Comparison of ENCODE assay signal across 8 mouse cellular contexts in the genomic region with DNA sequence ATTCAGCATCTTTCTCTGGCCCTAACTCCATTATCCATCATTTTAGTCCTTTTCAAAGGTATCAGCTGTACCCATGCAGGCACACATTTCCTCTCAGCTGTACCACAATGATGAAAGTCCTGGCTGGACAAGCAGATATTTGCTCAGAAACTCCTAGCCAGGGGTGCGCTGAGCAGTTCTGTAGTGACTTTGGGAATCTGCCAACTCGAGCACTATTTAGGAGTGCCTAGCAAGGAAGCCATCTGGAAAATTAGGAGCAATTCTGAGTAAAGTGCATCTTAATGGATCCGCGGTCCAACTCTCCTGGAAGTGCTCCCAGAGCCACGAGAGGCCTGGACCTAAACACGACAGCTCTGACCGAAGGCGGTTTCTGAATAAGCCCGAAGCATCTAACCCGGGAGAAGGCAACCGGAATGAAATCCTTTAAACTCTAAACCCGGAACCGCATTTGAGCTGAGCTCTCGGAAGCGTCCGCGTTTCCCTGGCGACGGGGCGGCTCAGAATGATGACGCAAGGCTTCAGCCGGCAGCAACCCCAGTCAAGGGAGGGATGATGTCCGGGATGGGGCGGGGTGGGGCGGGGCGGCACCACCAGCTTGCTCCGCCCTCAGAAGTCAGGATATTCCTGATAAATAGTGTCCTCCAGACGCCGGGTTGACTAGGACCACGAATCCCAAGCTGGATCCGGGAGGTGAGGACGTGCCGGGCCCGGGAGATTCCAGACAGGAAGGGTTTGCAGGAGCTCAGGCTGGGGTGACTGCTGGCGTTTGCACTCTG. TPM values are rescaled to one million over a fixed set of nuclear protein-coding genes. Genes with fewer than 3 reads are reported as not detected.
DNase-seq lines count a peak whose midpoint lies in the region; ATAC-seq lines count a peak whose summit lies in the region.

A gene (plus strand): TSS at position 596 of the 776 bp plus-strand sequence.

- H3K4me2 ChIP-seq in hindbrain, embryonic 16.5 days (ENCODE audit: low read length): peak within 1 kb of the TSS; percentile 74

- H3K27me3 ChIP-seq in hindbrain, embryonic 16.5 days (replicated peaks; ENCODE audit: control insufficient read depth, insufficient read depth, low read length): no peaks in the 10 kb centered on the region

- H3K9me3 ChIP-seq in hindbrain, embryonic 16.5 days (ENCODE audit: control insufficient read depth, low read length): no peaks in the 10 kb centered on the region

- 1% methylated on average over 35 of the region's 35 CpGs for WGBS in hindbrain, embryonic 16.5 days
- under 1% methylated on average over 35 of the region's 35 CpGs for WGBS in macrophage (ENCODE audit: missing documents)

- H3K27ac ChIP-seq in hindbrain, embryonic 16.5 days (ENCODE audit: low read depth, low read length): peak within 1 kb of the TSS; percentile 44
- peak within 1 kb of the TSS; percentile 94 for H3K27ac ChIP-seq in macrophage

- peak; percentile 91 for DNase-seq in T-cell, adult 2 months (ENCODE audit: low spot score)
- peak; percentile 97 to 98 for DNase-seq in cerebellum, postnatal 36 days
- peak; percentile 98 for DNase-seq in gastrocnemius, adult 18-20 months (ENCODE audit: low spot score)
- DNase-seq in left cerebral cortex, adult 18-20 months (ENCODE audit: low spot score in 2 of 2): peak; percentile 98 to 99
- DNase-seq in right cerebral cortex, adult 18-20 months: peak; percentile 99
- DNase-seq in urinary bladder, postnatal 10 days (ENCODE audit: low spot score): peak; percentile 89

- peaks cover 12% of the 10 kb centered on the region for H3K4me1 ChIP-seq in hindbrain, embryonic 16.5 days (ENCODE audit: control insufficient read depth, insufficient read depth, low read depth, low read length)

- peak within 1 kb of the TSS; percentile 62 for H3K9ac ChIP-seq in hindbrain, embryonic 16.5 days (ENCODE audit: low read depth, low read length)

- peaks cover 33% of the 10 kb centered on the region for H3K79me2 ChIP-seq in macrophage (ENCODE audit: inconsistent target)

- H3K36me3 ChIP-seq in hindbrain, embryonic 16.5 days (ENCODE audit: control insufficient read depth, insufficient read depth, low read length): no peaks in the 10 kb centered on the region
- peaks cover 14% of the 10 kb centered on the region for H3K36me3 ChIP-seq in macrophage (ENCODE audit: inconsistent target)

- peak; percentile 97 for ATAC-seq in hindbrain, embryonic 16.5 days

- peak within 1 kb of the TSS; percentile 53 for H3K4me3 ChIP-seq in hindbrain, embryonic 16.5 days (ENCODE audit: low read length)
- H3K4me3 ChIP-seq in macrophage (ENCODE audit: inconsistent target): peak within 1 kb of the TSS; percentile 88

RNA-seq across cellular contexts. Expression of the gene that starts here (rescaled TPM):
- 10 to 100 TPM; 17.3 to 18.2 TPM for total RNA-seq in gastrocnemius, adult 18-20 months (2021)
- 12.0 and 13.2 TPM in 2 replicates for polyA plus RNA-seq in hindbrain, embryonic 16.5 days (2015; fragmentation: Nextera tagmentation; extraction: Ambion mirVana)
- 10 to 100 TPM; 30.1 to 33.1 TPM for total RNA-seq in left cerebral cortex, adult 18-20 months (2021)
- 100 to 1,000 TPM; 132 to 502 (median 305) TPM for total RNA-seq in macrophage (2018; cell fraction: chromatin; rRNA removed)
- 100 to 1,000 TPM in 8 of 26 experiments, 10 to 100 TPM in 18; 40.4 to 141 (median 82.4) TPM for total RNA-seq in macrophage (2018; cell fraction: cytosol; rRNA removed)
- 100 to 1,000 TPM; 109 to 411 (median 199) TPM for total RNA-seq in macrophage (2018; cell fraction: nucleus; rRNA removed)
- 41.0 to 123 TPM (median 75.8 TPM) in 3 replicates for polyA plus RNA-seq in macrophage (2018)

Comparison
In these comparisons a context has a peak if more than half of its experiments do, and no peak if none do; other contexts are left out.
1. Peak in every context shown above with its lines: DNase-seq, ATAC-seq, H3K4me3 ChIP-seq and H3K27ac ChIP-seq.